Mouse (Mus musculus): ENCODE measurements around the gene Phf5a.

- TF ChIP-seq POLR2A (IDR thresholded peaks at IDR 0.05; ENCODE audit: borderline replicate concordance, extremely low read depth, insufficient read depth, insufficient read length, poor library complexity, severe bottlenecking) (no peak), CTCF (IDR thresholded peaks at IDR 0.05; ENCODE audit: borderline replicate concordance, extremely low read depth, insufficient read depth, insufficient read length) (no peak)
Measured at GRCm38 (mm10) chr15:81846755-81847154, 25.0 kb downstream of the Phf5a start.

All from brain, embryonic 14.5 days (tissue).